Mouse (Mus musculus) testis, postnatal 14 days (tissue): ENCODE measurements around the gene Barx2.
"Not testable (repeated sequence)": the region's sequence is repeated elsewhere in the genome, so short reads cannot be mapped to it uniquely, and the experiment has no call there.

Source experiments
- DNase-seq: peaks from one replicate; pipeline ENCODE4 v3.0.0; 2021; ENCODE audit warnings: low spot score

The Barx2 gene

DNA sequence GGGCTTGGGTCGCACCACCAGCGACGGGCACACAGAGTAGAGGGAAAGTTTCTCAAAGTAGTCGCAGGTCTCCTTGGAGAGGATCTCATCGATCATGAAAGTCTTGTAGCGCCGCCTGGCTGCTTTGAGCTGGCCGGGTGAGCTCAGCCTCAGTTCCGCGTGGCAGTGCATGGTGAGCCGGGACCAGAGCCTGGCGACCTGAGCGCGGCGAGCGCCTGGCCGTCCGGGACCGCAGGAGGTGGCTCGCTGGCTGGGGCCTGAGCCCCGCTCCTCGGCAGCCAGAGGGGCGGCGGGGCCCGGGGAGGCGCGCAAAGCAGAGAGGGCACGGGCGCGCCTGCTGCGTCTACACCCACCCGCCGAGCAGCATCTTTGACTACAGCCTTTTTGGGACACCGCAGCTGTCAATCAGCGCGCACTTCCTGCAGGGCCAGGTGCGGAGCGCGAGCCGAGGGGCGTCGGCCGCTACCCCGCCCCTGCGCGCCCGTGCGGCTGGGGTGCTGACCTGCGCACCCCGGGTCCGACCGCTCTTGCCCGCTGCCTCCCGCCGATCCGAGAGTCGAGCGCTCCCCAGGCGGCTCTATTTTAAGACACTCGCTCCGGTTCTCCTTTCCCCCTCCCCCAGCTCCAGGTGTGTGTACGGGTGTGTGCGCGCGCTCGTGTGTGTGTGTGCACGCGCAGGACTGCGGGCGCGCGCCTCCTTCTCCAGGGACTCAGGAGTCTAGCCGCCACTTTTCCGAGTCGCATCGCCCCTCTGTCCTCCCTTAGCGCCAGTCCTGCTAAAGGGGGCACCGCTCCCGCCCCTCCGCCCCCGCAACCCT lies at the start of gene Barx2:
Barx2 (minus strand) TSS at position 542 of the 818 bp plus-strand sequence.
- peak; percentile 36 for DNase-seq

DNA sequence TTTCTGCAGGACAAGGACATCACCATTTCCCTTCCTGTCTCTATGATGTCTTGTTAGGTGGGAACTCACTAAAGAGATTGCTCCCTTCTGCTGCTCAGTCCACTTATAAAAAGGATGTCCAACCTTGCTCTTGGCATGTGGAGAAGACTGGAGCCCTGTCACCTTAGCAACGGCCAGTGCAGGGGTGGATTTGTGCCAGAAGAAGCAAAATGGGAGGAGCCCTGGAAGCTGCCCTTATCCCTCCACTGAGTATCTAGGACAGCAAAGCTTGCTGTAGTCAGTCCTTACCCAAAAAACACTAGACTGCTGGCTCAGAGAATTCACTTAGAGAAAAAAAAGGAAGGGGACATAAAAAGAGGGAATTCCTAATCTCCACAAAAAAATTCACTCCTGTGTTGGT lies 49.0 kb upstream of the Barx2 start:
- DNase-seq: no peak

DNA sequence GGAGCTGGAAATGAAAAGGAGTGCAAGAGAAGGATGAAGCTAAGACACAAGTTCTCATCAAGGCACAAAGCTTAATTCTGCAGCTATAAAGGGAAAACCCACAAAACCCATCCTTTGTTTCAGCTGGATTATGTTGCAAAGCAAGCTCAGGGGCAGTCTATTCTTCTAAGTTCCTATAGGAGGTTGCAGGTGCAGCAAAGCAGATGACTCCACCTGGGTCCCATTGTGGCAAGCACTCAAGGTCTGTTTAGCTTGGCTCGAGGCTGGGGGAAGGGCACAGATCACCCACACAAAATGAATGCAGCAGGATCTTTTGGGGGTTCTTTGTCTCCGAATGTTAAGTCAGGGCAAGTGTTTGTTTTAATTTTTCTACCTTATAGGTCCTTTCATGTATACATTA lies 47.2 kb upstream of the Barx2 start:
- no peak for DNase-seq

- no peak for DNase-seq
Measured at GRCm38 (mm10) chr9:31958120-31958519, 44.9 kb upstream of the Barx2 start.

GRCm38 (mm10) chr9:31950506-31950905 lies 37.2 kb upstream of the Barx2 start:
- peak; percentile 66 for DNase-seq

GRCm38 (mm10) chr9:31949031-31949430 lies 35.8 kb upstream of the Barx2 start:
- no peak for DNase-seq

DNA sequence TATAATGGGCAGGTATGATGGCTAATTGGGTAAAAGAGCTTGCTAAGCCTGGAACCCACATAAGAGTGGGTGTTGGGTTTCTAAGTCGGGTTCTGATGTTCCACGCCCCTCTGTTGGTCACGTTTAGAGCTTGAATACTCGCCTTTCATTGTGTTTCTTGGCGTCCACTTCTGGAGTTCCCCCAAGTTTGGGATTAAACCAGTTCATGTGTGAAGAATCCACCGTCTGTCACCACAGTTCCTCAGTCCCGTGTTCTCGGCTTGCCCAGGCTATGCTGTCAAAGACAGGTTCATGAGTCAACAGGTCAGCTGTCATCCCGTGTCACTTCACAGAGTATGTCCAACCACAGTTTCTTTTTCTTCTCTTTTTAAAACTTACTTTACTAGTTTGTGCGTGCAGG lies 33.8 kb upstream of the Barx2 start:
- DNase-seq: no peak

DNA sequence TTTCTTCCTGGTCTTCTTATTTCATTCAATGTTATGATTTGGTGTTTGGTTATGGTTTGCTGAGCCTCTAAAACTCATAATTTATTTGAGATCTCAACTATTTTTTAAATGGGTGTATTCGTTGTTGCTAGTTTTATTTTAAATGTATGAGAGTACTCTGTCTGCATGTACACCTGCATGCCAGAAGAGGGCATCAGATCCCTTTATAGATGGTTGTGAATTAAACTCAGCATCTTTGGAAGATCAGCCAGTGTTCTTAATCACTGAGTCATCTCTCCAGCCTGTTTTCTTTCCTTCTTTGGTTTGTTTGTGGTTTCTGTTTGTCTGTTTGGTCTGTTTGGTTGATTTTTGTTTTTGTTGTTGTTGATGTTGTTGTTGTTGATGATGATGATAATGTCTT lies 29.1 kb upstream of the Barx2 start:
- no peak for DNase-seq

DNA sequence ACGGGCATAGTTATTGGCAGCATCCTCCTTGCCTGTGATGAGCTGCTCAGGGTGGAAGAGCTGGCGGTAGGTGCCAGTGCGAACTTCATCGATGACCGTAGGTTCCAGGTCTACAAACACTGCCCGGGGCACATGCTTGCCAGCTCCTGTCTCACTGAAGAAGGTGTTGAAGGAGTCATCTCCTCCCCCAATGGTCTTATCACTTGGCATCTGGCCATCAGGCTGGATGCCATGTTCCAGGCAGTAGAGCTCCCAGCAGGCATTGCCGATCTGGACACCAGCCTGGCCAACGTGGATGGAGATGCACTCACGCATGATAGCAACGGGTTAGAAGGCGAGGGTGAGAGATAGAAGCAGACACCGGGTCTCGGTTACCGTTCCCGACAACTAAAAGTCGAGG lies 23.2 kb upstream of the Barx2 start:
- DNase-seq: not testable (repeated sequence)

- DNase-seq: no peak
Measured at GRCm38 (mm10) chr9:31931691-31932090, 18.4 kb upstream of the Barx2 start.

DNA sequence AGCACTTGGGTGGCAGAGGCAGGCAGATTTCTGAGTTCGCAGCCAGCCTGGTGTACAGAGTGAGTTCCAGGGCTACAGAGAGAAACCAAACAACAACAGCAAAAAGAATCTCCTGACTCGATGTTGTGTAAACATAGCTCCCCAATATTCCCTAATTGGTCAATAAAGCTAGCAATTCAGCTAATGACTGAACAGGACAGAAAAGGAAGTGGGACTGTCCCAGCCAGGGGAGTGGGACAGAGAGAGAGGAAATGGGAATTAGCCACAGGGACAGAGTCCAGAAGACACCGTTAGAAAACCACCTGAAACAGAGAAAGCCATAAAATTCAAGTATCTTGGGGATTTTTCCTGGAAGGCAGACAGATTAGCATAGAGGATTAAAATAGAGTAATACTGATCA lies 18.0 kb upstream of the Barx2 start:
- DNase-seq: no peak

- no peak for DNase-seq
Measured at GRCm38 (mm10) chr9:31926766-31927165, 13.5 kb upstream of the Barx2 start.

DNA sequence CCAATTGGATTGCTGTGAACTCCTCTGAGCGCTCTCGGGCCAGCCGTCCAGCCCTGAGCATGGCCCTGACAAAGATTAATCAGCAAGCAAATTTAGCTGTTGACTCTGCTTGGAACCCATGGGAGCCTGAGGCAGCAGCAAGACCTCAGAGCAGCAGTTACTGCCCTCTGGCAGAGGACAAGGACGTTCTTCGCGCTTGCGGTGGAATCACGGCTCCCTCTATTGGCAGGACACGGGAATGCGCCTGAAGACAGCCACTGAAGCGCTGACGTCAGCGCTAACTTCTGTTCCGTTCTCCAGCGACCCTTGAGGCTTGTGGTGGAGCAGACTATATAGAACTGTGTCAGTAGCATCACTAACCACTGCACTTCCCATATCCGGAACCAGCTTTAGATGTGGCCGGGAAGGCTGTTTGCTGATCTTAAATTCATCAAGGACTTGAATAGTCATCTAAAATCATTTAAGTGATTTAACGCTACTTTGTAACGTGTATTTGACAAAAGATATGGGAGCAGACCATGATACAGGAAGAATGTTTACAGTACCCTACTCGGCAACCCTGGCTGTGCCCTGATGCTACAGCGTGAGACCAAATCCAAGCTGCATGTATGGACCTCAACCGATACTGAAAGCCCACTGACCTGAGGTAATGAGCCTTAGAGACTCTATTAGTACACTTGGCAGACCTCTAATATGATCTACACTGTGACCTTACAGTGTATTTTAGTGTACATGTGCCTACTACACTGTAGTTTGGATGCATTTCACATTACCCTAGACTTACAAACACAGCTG lies 12.8 kb upstream of the Barx2 start:
- peak; percentile 78 for DNase-seq

GRCm38 (mm10) chr9:31923529-31923928 lies 10.3 kb upstream of the Barx2 start:
- DNase-seq: no peak

DNA sequence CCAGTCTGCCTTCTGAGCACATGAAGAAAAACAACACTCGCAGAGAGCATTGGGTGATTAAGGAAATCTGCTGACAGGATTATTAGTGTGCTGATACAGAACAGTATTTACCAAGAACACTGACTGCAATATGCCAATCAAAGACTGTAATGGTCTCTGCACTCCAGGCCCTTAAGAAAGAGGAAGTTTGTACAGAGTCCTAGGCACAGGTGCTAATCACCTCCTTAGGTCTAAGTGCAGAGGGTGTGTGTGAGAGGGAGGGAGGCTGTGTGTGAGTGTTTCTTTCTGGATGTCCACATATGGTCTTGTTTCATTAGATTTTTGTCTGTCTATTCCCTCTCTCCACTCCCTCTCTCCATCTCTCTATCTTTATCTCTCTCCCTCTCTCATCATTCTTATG lies 6.5 kb upstream of the Barx2 start:
- no peak for DNase-seq

DNA sequence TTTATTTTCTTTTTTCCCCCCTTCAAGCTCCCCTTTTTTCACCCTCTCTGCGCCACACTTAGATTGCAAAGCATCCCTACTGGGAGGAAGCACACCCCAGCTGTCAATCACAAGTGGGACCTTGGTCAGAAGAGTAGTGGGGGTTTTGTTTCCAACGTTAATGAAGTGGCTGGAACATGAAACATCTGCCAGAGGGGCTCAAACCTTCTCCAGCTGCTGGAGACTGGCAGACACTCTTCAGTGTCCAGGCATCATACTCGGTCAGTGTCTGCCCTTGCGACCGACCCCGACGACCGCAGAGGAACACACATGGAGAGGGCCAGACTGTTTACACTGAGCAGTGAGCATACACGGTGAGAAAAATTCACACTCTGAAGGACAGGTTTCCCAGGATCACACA lies 3.2 kb upstream of the Barx2 start:
- DNase-seq: no peak

GRCm38 (mm10) chr9:31914871-31915270 lies 1.6 kb upstream of the Barx2 start:
- no peak for DNase-seq

DNA sequence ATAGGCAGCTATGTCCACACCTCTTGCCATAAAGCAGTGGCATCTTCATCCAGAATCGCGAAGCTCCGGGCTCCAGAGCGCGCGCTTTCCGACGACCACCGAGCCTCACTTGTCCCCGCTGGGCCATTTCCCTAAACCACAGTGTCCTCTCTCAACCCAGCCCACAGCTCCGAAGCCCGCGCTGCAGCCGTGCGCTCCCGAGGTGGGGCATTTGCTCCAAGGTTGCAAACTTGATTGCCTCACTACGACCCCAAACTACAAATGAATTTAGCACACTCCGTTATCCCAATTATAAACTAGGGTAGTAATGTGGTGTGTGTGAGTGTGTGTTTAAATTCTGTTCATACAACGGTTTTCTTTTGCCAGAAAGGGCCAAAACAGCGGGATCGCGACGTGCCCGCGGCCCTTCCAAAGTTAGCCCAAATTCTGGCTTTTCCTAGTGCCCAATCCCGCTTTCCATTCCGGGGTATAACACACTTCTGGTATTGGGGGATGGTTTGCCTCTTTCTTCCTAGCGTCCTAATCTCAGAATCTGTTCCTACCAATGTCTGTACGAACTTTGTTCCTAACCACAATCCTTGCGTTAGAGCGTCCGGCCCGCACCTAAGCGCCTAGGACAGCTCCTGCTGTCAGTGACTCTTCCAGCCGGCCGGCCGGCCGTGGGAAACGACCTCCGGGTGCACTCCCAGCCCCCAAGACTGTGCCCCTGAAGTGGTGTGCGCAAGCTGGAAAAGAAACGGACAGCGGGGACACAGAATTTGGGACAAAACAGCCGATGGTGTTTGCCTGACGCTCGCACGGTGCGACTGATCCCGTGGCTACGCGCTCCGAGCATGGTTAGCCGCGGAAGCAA lies 703 bp upstream of the Barx2 start:
- no peak for DNase-seq

DNA sequence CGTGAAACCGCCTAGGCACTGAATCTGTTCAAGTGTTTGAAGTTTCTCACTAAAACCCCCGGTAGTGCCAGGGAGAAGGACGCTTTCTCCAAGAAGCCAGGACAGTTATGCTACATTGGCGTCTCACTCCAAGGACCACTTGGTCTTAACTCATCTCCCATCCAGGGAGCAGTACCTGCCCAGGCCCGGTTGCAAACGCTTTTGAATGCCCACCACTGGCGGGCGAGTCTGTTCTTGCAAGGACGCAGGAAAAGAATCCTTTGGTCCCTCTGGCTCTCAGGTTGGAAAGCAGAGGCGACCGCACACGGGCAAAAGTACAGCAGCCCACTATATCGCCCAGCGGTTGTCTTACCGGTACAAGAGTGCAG lies 725 bp downstream of the Barx2 start:
- DNase-seq: no peak

DNA sequence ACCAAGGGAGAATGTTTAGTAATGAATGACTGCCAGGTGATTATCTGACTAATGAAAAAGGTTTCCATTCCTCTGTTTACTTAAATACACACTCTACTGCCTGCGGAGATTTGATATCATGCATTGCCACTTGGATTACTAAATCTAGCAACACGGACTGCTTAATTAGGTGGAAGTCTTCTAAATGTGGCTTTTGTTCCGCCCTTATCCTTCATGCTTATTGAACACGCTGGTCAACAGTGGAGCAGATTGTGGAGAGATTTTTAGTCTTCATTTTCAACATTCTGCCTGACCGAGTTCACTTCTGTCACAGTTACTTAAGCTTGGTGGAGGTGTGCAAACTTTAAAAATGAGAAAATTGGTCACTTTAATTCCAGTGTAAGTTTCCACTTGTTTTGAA lies 3.0 kb downstream of the Barx2 start:
- no peak for DNase-seq

- no peak for DNase-seq
Measured at GRCm38 (mm10) chr9:31901781-31902180, 11.5 kb downstream of the Barx2 start.

GRCm38 (mm10) chr9:31894775-31895320 lies 18.4 kb downstream of the Barx2 start:
- no peak for DNase-seq
